Mouse (Mus musculus): ENCODE data around the gene Armc2. TPM values are rescaled to one million over a fixed set of nuclear protein-coding genes. Genes with fewer than 3 reads are reported as not detected.

The Armc2 gene
- total and polyA plus RNA-seq, 3 experiments = 0.08 to 0.13 TPM; not detected in 1

GRCm38 (mm10) chr10:41888365-41888941, 129.8 kb downstream of the Armc2 start:
- peak overlapping the region; percentile 59 for H3K27ac ChIP-seq (ENCODE audit: control insufficient read depth, low read depth, low read length)
- H3K4me1 ChIP-seq (ENCODE audit: control insufficient read depth in 1 of 2, insufficient read depth in 2 of 2, low read length in 2 of 2) = peaks cover 4 to 8% of the 10 kb centered on the region in 2 experiments; a peak in 3 of 4 replicates
- peaks cover 12% of the 10 kb centered on the region for H3K79me2 ChIP-seq (ENCODE audit: control insufficient read depth, insufficient read depth, low read length, poor library complexity)
- H3K9ac ChIP-seq (ENCODE audit: control insufficient read depth, low read depth, low read length, poor library complexity, severe bottlenecking) = peak overlapping the region; percentile 91
- no peaks in the 10 kb centered on the region for H3K27me3 ChIP-seq (ENCODE audit: control insufficient read depth in 1 of 2, insufficient read depth in 2 of 2, low read length in 2 of 2)
- peak; percentile 85 for DNase-seq (ENCODE audit: low read depth, low spot score)
- peak overlapping the region; percentile 56 to 59 for H3K4me3 ChIP-seq (ENCODE audit: control insufficient read depth in 1 of 2, insufficient read depth in 1 of 2, low read depth in 2 of 2, low read length in 2 of 2)
- peaks cover 0 to 9% of the 10 kb centered on the region in 2 experiments; a peak in 2 of 4 replicates for H3K36me3 ChIP-seq (ENCODE audit: control insufficient read depth in 1 of 2, insufficient read depth in 2 of 2, low read length in 2 of 2)
- no peaks in the 10 kb centered on the region for H3K9me3 ChIP-seq (replicated peaks; ENCODE audit: insufficient read depth, low read length)
- TF ChIP-seq MAFK (IDR thresholded peaks at IDR 0.05; ENCODE audit: borderline replicate concordance, low read depth, low read length) (peak; percentile 41; the same call in 1 of the 2 replicates), TAL1 (IDR thresholded peaks at IDR 0.05; ENCODE audit: low read length) (no peak), HCFC1 (IDR thresholded peaks at IDR 0.05; ENCODE audit: low read depth, low read length) (0 out of 2 replicates have a peak, but pooled peaks have one; percentile 35), E2F4 (IDR thresholded peaks at IDR 0.05; ENCODE audit: borderline replicate concordance, low read depth, low read length) (no peak), RAD21 (IDR thresholded peaks at IDR 0.05; ENCODE audit: low read depth, low read length) (no peak), USF1 (IDR thresholded peaks at IDR 0.05; ENCODE audit: low read depth, low read length) (no peak), ELF1 (IDR thresholded peaks at IDR 0.05; ENCODE audit: low read depth, low read length) (no peak), NRF1 (IDR thresholded peaks at IDR 0.05; ENCODE audit: insufficient read depth, low read depth, low read length, poor library complexity, severe bottlenecking) (no peak), ZMIZ1 (IDR thresholded peaks at IDR 0.05; ENCODE audit: low read depth, low read length) (peak; percentile 90; the same call in 1 of the 2 replicates), MEF2A (IDR thresholded peaks at IDR 0.05; ENCODE audit: extremely low read depth, insufficient replicate concordance, low read depth, low read length, poor library complexity, severe bottlenecking) (no peak), ZC3H11A (IDR thresholded peaks at IDR 0.05; ENCODE audit: low read depth, low read length) (no peak), ZNF384 (IDR thresholded peaks at IDR 0.05; ENCODE audit: low read depth, low read length) (no peak), POLR2AphosphoS5 (IDR thresholded peaks at IDR 0.05; ENCODE audit: borderline replicate concordance, low read depth, low read length) (no peak), JUND (IDR thresholded peaks at IDR 0.05; ENCODE audit: low read depth, low read length) (no peak), CHD2 (IDR thresholded peaks at IDR 0.05; ENCODE audit: low read length) (no peak), MYC (IDR thresholded peaks at IDR 0.05; ENCODE audit: low read depth, low read length) (peak; percentile 54; the same call in 1 of the 2 replicates), CTCF (IDR thresholded peaks at IDR 0.05 in 2 of 3, conservative IDR thresholded peaks at IDR 0.05 in 1 of 3; ENCODE audit: control insufficient read depth in 1 of 3, insufficient read depth in 1 of 3, low read depth in 2 of 3, low read length in 3 of 3, poor library complexity in 1 of 3, severe bottlenecking in 1 of 3) (peak in 2 of 3 experiments; percentile 48 to 50; a peak in 4 of 6 replicates), ZKSCAN1 (IDR thresholded peaks at IDR 0.05; ENCODE audit: low read depth, low read length) (no peak), NELFE (IDR thresholded peaks at IDR 0.05; ENCODE audit: low read depth, low read length) (no peak; the same call in 1 of the 2 replicates), GABPA (IDR thresholded peaks at IDR 0.05; ENCODE audit: low read depth, low read length) (no peak), CHD1 (IDR thresholded peaks at IDR 0.05; ENCODE audit: low read depth, low read length) (no peak), UBTF (IDR thresholded peaks at IDR 0.05; ENCODE audit: borderline replicate concordance, insufficient read depth, low read depth, low read length) (no peak), MAX (IDR thresholded peaks at IDR 0.05; ENCODE audit: low read length) (peak; percentile 47; the same call in 1 of the 2 replicates), BHLHE40 (IDR thresholded peaks at IDR 0.05; ENCODE audit: borderline replicate concordance, low read depth, low read length) (no peak), TBP (IDR thresholded peaks at IDR 0.05; ENCODE audit: low read depth, low read length) (peak; percentile 98), SIN3A (IDR thresholded peaks at IDR 0.05; ENCODE audit: low read length) (no peak), POLR2A (IDR thresholded peaks at IDR 0.05; ENCODE audit: control insufficient read depth in 1 of 2, insufficient read depth in 1 of 2, low read depth in 1 of 2, low read length in 2 of 2, poor library complexity in 1 of 2) (peak in 1 of 2 experiments; percentile 67; a peak in 2 of 4 replicates), SMC3 (IDR thresholded peaks at IDR 0.05; ENCODE audit: low read depth, low read length) (no peak), GATA1 (IDR thresholded peaks at IDR 0.05; ENCODE audit: low read depth, low read length) (no peak), POLR2AphosphoS2 (IDR thresholded peaks at IDR 0.05; ENCODE audit: low read length) (no peak), ETS1 (IDR thresholded peaks at IDR 0.05; ENCODE audit: low read depth, low read length) (peak; percentile 56; the same call in 1 of the 2 replicates), TCF12 (IDR thresholded peaks at IDR 0.05; ENCODE audit: low read depth, low read length) (no peak), KAT2A (conservative IDR thresholded peaks at IDR 0.05; ENCODE audit: low read depth, low read length) (no peak), MAZ (IDR thresholded peaks at IDR 0.05; ENCODE audit: low read depth, low read length) (no peak), MYB (IDR thresholded peaks at IDR 0.05; ENCODE audit: low read depth, low read length) (no peak), RCOR1 (IDR thresholded peaks at IDR 0.05; ENCODE audit: low read depth, low read length) (no peak), EP300 (IDR thresholded peaks at IDR 0.05; ENCODE audit: low read depth in 1 of 2, low read length in 2 of 2) (no peak)

Measured in MEL (cell line).